Mouse (Mus musculus): ENCODE measurements around the gene Ubxn6. TPM values are rescaled to one million over a fixed set of nuclear protein-coding genes. Genes with fewer than 3 reads are reported as not detected.
A peak's percentile ranks its signal among the peaks of the same experiment; 100 is the strongest.

Gene Ubxn6
- polyA plus RNA-seq, 1 experiment from 2014 or later, result 60.4 TPM

DNA sequence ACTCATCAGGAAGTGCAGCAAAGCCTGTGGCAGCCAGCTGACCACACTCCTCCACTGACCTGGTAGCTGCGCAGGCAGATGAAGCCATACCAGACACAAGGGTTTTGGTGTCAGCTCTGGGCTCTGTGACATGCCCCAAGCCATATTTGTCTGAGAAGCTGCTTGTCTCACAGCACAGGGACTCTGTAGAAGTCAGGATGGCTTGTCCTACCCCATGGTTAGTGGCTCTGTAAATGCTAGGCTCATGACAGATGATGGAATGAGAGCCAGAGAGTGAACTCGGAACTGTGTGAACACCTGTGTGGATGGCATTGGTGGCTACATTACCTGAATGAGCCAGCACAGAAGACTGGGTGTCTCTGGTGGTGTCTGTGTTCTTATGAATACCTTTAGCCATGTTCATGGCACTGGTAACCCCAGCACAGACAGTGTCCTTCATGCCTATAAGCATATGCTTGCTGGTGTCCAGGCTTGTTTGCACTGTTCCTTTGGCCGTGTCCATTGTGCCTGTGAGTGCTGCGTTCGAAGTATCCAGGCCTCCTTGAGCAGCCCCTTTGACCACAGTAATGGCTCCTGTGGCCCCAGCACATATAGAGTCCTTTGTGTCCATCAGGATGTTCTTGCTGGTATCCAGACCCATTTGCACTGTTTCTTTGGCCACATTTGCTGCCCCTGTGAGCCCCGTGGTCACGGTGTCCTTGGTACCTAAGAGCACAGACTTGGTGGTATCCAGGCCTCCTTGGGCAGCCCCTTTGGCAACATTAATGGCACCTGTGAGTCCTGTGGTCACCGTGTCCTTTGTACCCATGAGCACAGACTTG lies 28.8 kb upstream of the Ubxn6 start:
- Histone ChIP-seq H3K9me3 (ENCODE audit: low read length) (no peaks in the 10 kb centered on the region), H3K4me3 (ENCODE audit: low read depth, low read length) (no peak overlapping the region), H3K9ac (replicated peaks; ENCODE audit: low read depth) (no peak overlapping the region), H3K4me2 (replicated peaks; ENCODE audit: low read depth, low read length) (no peak overlapping the region), H3K4me1 (ENCODE audit: insufficient read depth, low read depth, low read length) (no peaks in the 10 kb centered on the region), H3K27me3 (replicated peaks; ENCODE audit: insufficient read depth, low read length) (no peaks in the 10 kb centered on the region), H3K27ac (ENCODE audit: low read length) (no peak overlapping the region), H3K36me3 (ENCODE audit: insufficient read depth, low read length) (peaks cover 29% of the 10 kb centered on the region)
- no peak for ATAC-seq
- no peak for DNase-seq (ENCODE audit: low spot score)
- WGBS, result 92% methylated on average over 8 of the region's 8 CpGs
- TF ChIP-seq CTCF (IDR thresholded peaks at IDR 0.05) (no peak), EP300 (IDR thresholded peaks at IDR 0.05) (no peak)

DNA sequence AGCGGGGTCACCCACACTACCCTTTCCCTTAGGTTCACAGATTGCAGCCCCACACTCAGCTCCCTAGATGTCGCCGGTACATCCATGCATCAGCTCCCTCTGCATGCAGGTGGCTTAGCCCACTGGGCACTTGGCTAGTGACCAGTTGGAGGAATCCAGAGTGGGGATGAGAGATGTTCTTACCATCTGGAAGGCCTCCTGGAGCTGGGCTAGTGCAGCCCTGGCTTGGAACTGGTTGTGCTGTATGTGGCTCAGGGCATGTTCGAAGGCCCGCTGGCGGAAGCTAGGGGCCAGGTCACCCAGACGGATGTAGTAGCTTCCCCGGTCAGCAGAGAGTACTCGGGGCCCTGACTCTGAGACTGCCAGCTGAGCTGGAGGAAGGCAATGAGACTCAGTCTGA lies 28.1 kb upstream of the Ubxn6 start:
- no peak overlapping the region for H3K4me3 ChIP-seq (ENCODE audit: low read depth, low read length)
- no peaks in the 10 kb centered on the region for H3K27me3 ChIP-seq (replicated peaks; ENCODE audit: insufficient read depth, low read length)
- DNase-seq (ENCODE audit: low spot score) (no peak), ATAC-seq (no peak)
- H3K4me2 ChIP-seq (replicated peaks; ENCODE audit: low read depth, low read length), result no peak overlapping the region
- no peak overlapping the region for H3K27ac ChIP-seq (ENCODE audit: low read length)
- no peak overlapping the region for H3K9ac ChIP-seq (replicated peaks; ENCODE audit: low read depth)
- TF ChIP-seq CTCF (IDR thresholded peaks at IDR 0.05) (no peak), EP300 (IDR thresholded peaks at IDR 0.05) (no peak)
- H3K9me3 ChIP-seq (ENCODE audit: low read length), result no peaks in the 10 kb centered on the region
- no peaks in the 10 kb centered on the region for H3K4me1 ChIP-seq (ENCODE audit: insufficient read depth, low read depth, low read length)
- H3K36me3 ChIP-seq (ENCODE audit: insufficient read depth, low read length), result peaks cover 30% of the 10 kb centered on the region
- 92% methylated on average over 9 of the region's 9 CpGs for WGBS

DNA sequence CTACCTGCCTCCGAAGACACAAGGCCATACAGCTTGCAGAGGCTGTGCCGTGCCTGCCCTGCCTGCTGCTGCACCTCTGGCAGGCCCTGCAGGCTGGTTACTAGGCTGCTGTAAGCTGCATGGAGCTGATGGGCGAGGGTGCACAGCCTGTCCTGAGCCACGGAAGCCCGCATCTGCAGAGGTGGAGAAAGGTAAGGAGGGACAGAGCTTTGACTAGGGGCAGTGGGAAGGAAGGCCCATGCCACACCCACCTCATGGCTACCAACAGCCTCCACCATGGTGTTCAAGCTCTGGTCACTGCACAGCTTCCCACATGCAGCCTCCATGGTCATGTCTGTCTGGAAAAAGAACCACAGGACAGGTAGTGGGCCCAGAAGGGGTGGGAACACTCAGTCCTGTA lies 27.3 kb upstream of the Ubxn6 start:
- 93% methylated on average over 5 of the region's 5 CpGs for WGBS
- Histone ChIP-seq H3K27ac (ENCODE audit: low read length) (no peak overlapping the region), H3K36me3 (ENCODE audit: insufficient read depth, low read length) (peaks cover 37% of the 10 kb centered on the region), H3K4me1 (ENCODE audit: insufficient read depth, low read depth, low read length) (no peaks in the 10 kb centered on the region), H3K27me3 (replicated peaks; ENCODE audit: insufficient read depth, low read length) (no peaks in the 10 kb centered on the region), H3K9me3 (ENCODE audit: low read length) (no peaks in the 10 kb centered on the region), H3K4me3 (ENCODE audit: low read depth, low read length) (no peak overlapping the region), H3K9ac (replicated peaks; ENCODE audit: low read depth) (no peak overlapping the region), H3K4me2 (replicated peaks; ENCODE audit: low read depth, low read length) (no peak overlapping the region)
- no peak for DNase-seq (ENCODE audit: low spot score)
- ATAC-seq, result no peak
- no peak for TF ChIP-seq CTCF (IDR thresholded peaks at IDR 0.05)
- no peak for TF ChIP-seq EP300 (IDR thresholded peaks at IDR 0.05)

- no peak for TF ChIP-seq EP300 (IDR thresholded peaks at IDR 0.05)
- 79% methylated on average over 3 of the region's 3 CpGs for WGBS
- peaks cover 48% of the 10 kb centered on the region for H3K36me3 ChIP-seq (ENCODE audit: insufficient read depth, low read length)
- no peak overlapping the region for H3K9ac ChIP-seq (replicated peaks; ENCODE audit: low read depth)
- H3K4me3 ChIP-seq (ENCODE audit: low read depth, low read length), result no peak overlapping the region
- DNase-seq (ENCODE audit: low spot score), result no peak
- no peaks in the 10 kb centered on the region for H3K4me1 ChIP-seq (ENCODE audit: insufficient read depth, low read depth, low read length)
- ATAC-seq, result no peak
- H3K4me2 ChIP-seq (replicated peaks; ENCODE audit: low read depth, low read length), result no peak overlapping the region
- H3K9me3 ChIP-seq (ENCODE audit: low read length), result no peaks in the 10 kb centered on the region
- no peaks in the 10 kb centered on the region for H3K27me3 ChIP-seq (replicated peaks; ENCODE audit: insufficient read depth, low read length)
- H3K27ac ChIP-seq (ENCODE audit: low read length), result no peak overlapping the region
These were observed 26.0 kb upstream of the Ubxn6 start for GRCm38 (mm10) chr17:56100811-56101210.

GRCm38 (mm10) chr17:56098711-56099572 lies 24.1 kb upstream of the Ubxn6 start:
- no peaks in the 10 kb centered on the region for H3K4me1 ChIP-seq (ENCODE audit: insufficient read depth, low read depth, low read length)
- H3K4me2 ChIP-seq (replicated peaks; ENCODE audit: low read depth, low read length), result no peak overlapping the region
- no peak overlapping the region for H3K27ac ChIP-seq (ENCODE audit: low read length)
- no peaks in the 10 kb centered on the region for H3K9me3 ChIP-seq (ENCODE audit: low read length)
- H3K27me3 ChIP-seq (replicated peaks; ENCODE audit: insufficient read depth, low read length), result no peaks in the 10 kb centered on the region
- H3K4me3 ChIP-seq (ENCODE audit: low read depth, low read length), result no peak overlapping the region
- ATAC-seq, result no peak
- 85% methylated on average over 15 of the region's 15 CpGs for WGBS
- no peak for DNase-seq (ENCODE audit: low spot score)
- H3K9ac ChIP-seq (replicated peaks; ENCODE audit: low read depth), result no peak overlapping the region
- no peak for TF ChIP-seq EP300 (IDR thresholded peaks at IDR 0.05)
- peak; percentile 33; the same call in 1 of the 2 replicates for TF ChIP-seq CTCF (IDR thresholded peaks at IDR 0.05)
- peaks cover 53% of the 10 kb centered on the region for H3K36me3 ChIP-seq (ENCODE audit: insufficient read depth, low read length)

DNA sequence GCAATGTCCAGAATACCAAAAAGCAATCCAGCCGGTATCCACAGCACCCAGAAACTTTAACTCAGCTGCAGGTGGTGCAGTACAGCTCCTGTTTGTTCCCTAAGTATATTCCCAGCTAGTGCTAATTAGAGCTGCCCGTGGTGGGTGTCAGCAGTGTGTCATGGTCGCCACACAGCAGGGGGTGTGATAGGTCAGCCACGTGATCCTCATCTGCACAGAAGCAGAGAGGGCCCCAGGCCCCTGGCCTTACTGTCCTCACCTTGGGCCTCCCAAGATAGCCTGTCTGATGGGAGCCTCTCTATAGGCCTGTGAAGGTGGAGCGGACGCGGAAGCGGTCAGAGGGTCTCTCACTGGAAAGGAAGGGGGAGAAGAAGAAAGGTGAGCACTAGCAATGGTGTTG lies 23.4 kb upstream of the Ubxn6 start:
- H3K27me3 ChIP-seq (replicated peaks; ENCODE audit: insufficient read depth, low read length), result no peaks in the 10 kb centered on the region
- no peak for ATAC-seq
- DNase-seq (ENCODE audit: low spot score), result no peak
- no peak overlapping the region for H3K9ac ChIP-seq (replicated peaks; ENCODE audit: low read depth)
- WGBS, result 85% methylated on average over 8 of the region's 8 CpGs
- no peaks in the 10 kb centered on the region for H3K9me3 ChIP-seq (ENCODE audit: low read length)
- TF ChIP-seq EP300 (IDR thresholded peaks at IDR 0.05), result no peak
- no peak for TF ChIP-seq CTCF (IDR thresholded peaks at IDR 0.05)
- H3K36me3 ChIP-seq (ENCODE audit: insufficient read depth, low read length), result peaks cover 53% of the 10 kb centered on the region
- no peak overlapping the region for H3K4me2 ChIP-seq (replicated peaks; ENCODE audit: low read depth, low read length)
- H3K27ac ChIP-seq (ENCODE audit: low read length), result no peak overlapping the region
- H3K4me3 ChIP-seq (ENCODE audit: low read depth, low read length), result no peak overlapping the region
- H3K4me1 ChIP-seq (ENCODE audit: insufficient read depth, low read depth, low read length), result no peaks in the 10 kb centered on the region

Data from lung, postnatal 0 days (tissue).